8 mouse cellular contexts compared by ENCODE assay signal in genomic region chr2:84774751-84775150, GRCm38 (mm10). TPM values are rescaled to one million over a fixed set of nuclear protein-coding genes. Genes with fewer than 3 reads are reported as not detected.
DNase-seq lines count a peak whose midpoint lies in the region; ATAC-seq and TF ChIP-seq lines count a peak whose summit lies in the region.

No protein-coding gene starts in this region.

- peak; percentile 95 for ATAC-seq in embryonic facial prominence, embryonic 14.5 days (ENCODE audit: low read depth)
- peak; percentile 89 for ATAC-seq in heart, embryonic 12.5 days (ENCODE audit: insufficient number of reproducible peaks, low FRiP score)
- ATAC-seq in kidney, embryonic 14.5 days (ENCODE audit: low FRiP score, low TSS enrichment) = peak; percentile 98
- ATAC-seq in lung, embryonic 14.5 days (ENCODE audit: insufficient read depth) = peak; percentile 96

- WGBS in embryonic facial prominence, embryonic 14.5 days = 5% methylated on average over 11 of the region's 15 CpGs
- WGBS in heart, embryonic 12.5 days = 1% methylated on average over 14 of the region's 15 CpGs
- 1% methylated on average over 15 of the region's 15 CpGs for WGBS in kidney, embryonic 14.5 days
- 2% methylated on average over 15 of the region's 15 CpGs for WGBS in lung, embryonic 14.5 days

- H3K4me1 ChIP-seq in embryonic facial prominence, embryonic 14.5 days (ENCODE audit: control insufficient read depth, insufficient read depth, low read length) = peaks cover 5% of the 10 kb centered on the region
- peaks cover 13% of the 10 kb centered on the region for H3K4me1 ChIP-seq in heart, embryonic 12.5 days (replicated peaks)
- no peaks in the 10 kb centered on the region for H3K4me1 ChIP-seq in kidney, embryonic 14.5 days (ENCODE audit: control insufficient read depth, insufficient read depth, low read length)
- 0 out of 2 replicates have a peak, but pooled peaks cover 5% of the 10 kb centered on the region for H3K4me1 ChIP-seq in lung, embryonic 14.5 days (ENCODE audit: insufficient read depth)

- peak overlapping the region; percentile 60 for H3K9ac ChIP-seq in embryonic facial prominence, embryonic 14.5 days (ENCODE audit: low read depth, low read length)
- H3K9ac ChIP-seq in heart, embryonic 12.5 days = peak overlapping the region; percentile 61
- peak overlapping the region; percentile 46; the same call in 1 of the 2 replicates for H3K9ac ChIP-seq in kidney, embryonic 14.5 days (ENCODE audit: low read depth, low read length)
- peak overlapping the region; percentile 36 for H3K9ac ChIP-seq in lung, embryonic 14.5 days

- no peaks in the 10 kb centered on the region for H3K9me3 ChIP-seq in embryonic facial prominence, embryonic 14.5 days (ENCODE audit: control insufficient read depth, low read length)
- no peaks in the 10 kb centered on the region for H3K9me3 ChIP-seq in heart, embryonic 12.5 days (replicated peaks)
- H3K9me3 ChIP-seq in kidney, embryonic 14.5 days (ENCODE audit: control insufficient read depth, low read length) = no peaks in the 10 kb centered on the region
- H3K9me3 ChIP-seq in lung, embryonic 14.5 days (ENCODE audit: low read depth, low read length) = no peaks in the 10 kb centered on the region

- peak; percentile 10 for DNase-seq in right cerebral cortex, postnatal 14 days
- DNase-seq in right cerebral cortex, postnatal 25 days = no peak
- DNase-seq in embryonic facial prominence, embryonic 14.5 days (ENCODE audit: low spot score) = peak; percentile 88
- peak; percentile 91 for DNase-seq in lung, embryonic 14.5 days
- peak; percentile 65 for DNase-seq in ovary, postnatal 36 days (ENCODE audit: low spot score)
- DNase-seq in thymus, postnatal 10 days (ENCODE audit: low spot score in 2 of 2) = no peak

- no peaks in the 10 kb centered on the region for H3K27me3 ChIP-seq in embryonic facial prominence, embryonic 14.5 days (replicated peaks; ENCODE audit: control insufficient read depth, insufficient read depth, low read length)
- H3K27me3 ChIP-seq in heart, embryonic 12.5 days (replicated peaks) = peaks cover 9% of the 10 kb centered on the region
- no peaks in the 10 kb centered on the region for H3K27me3 ChIP-seq in kidney, embryonic 14.5 days (ENCODE audit: control insufficient read depth, insufficient read depth, low read length)
- no peaks in the 10 kb centered on the region for H3K27me3 ChIP-seq in lung, embryonic 14.5 days (ENCODE audit: insufficient read depth, low read length)

- peak overlapping the region; percentile 66 for H3K4me2 ChIP-seq in embryonic facial prominence, embryonic 14.5 days (ENCODE audit: low read depth, low read length)
- H3K4me2 ChIP-seq in heart, embryonic 12.5 days = peak overlapping the region; percentile 65
- peak overlapping the region; percentile 53 for H3K4me2 ChIP-seq in kidney, embryonic 14.5 days (replicated peaks; ENCODE audit: low read depth, low read length)
- peak overlapping the region; percentile 61 for H3K4me2 ChIP-seq in lung, embryonic 14.5 days

- H3K4me3 ChIP-seq in embryonic facial prominence, embryonic 14.5 days (ENCODE audit: low read depth, low read length) = peak overlapping the region; percentile 37
- H3K4me3 ChIP-seq in heart, embryonic 12.5 days = peak overlapping the region; percentile 36
- peak overlapping the region; percentile 33 for H3K4me3 ChIP-seq in kidney, embryonic 14.5 days (ENCODE audit: low read length)
- peak overlapping the region; percentile 32 for H3K4me3 ChIP-seq in lung, embryonic 14.5 days (ENCODE audit: low read depth, low read length)

- no peaks in the 10 kb centered on the region for H3K36me3 ChIP-seq in embryonic facial prominence, embryonic 14.5 days (ENCODE audit: control insufficient read depth, insufficient read depth, low read length)
- peaks cover 4% of the 10 kb centered on the region; the same call in 1 of the 2 replicates for H3K36me3 ChIP-seq in heart, embryonic 12.5 days
- no peaks in the 10 kb centered on the region for H3K36me3 ChIP-seq in kidney, embryonic 14.5 days (ENCODE audit: control insufficient read depth, insufficient read depth, low read length)
- peaks cover 4% of the 10 kb centered on the region; the same call in 1 of the 2 replicates for H3K36me3 ChIP-seq in lung, embryonic 14.5 days (ENCODE audit: insufficient read depth)

- TF ChIP-seq CTCF in lung, embryonic 14.5 days (IDR thresholded peaks at IDR 0.05; ENCODE audit: low read depth) = no peak

- H3K27ac ChIP-seq in embryonic facial prominence, embryonic 14.5 days (replicated peaks; ENCODE audit: low read depth, low read length) = peak overlapping the region; percentile 40; the same call in 1 of the 2 replicates
- peak overlapping the region; percentile 41; the same call in 1 of the 2 replicates for H3K27ac ChIP-seq in heart, embryonic 12.5 days (ENCODE audit: poor library complexity, severe bottlenecking)
- H3K27ac ChIP-seq in kidney, embryonic 14.5 days (ENCODE audit: low read depth, low read length) = peak overlapping the region; percentile 78
- H3K27ac ChIP-seq in lung, embryonic 14.5 days (ENCODE audit: low read depth) = peak overlapping the region; percentile 63

RNA-seq across cellular contexts. Expression of gene Serping1, which starts 0.5 kb away (rescaled TPM):
- 63.0 and 64.7 TPM in 2 replicates for polyA plus RNA-seq in embryonic facial prominence, embryonic 14.5 days (2014; fragmentation: Nextera tagmentation; extraction: Ambion mirVana)
- 32.2 and 32.8 TPM in 2 replicates for polyA plus RNA-seq in heart, embryonic 12.5 days (2016; fragmentation: Nextera tagmentation; extraction: Ambion mirVana)
- 81.7 and 85.8 TPM in 2 replicates for polyA plus RNA-seq in kidney, embryonic 14.5 days (2014; fragmentation: Nextera tagmentation; extraction: Ambion mirVana)
- polyA plus RNA-seq in lung, embryonic 14.5 days (2014; fragmentation: Nextera tagmentation; extraction: Ambion mirVana) = 65.4 and 70.3 TPM in 2 replicates

RNA-seq across cellular contexts. Expression of gene Ube2l6, which starts 23.9 kb away (rescaled TPM):
- 44.5 and 48.2 TPM in 2 replicates for polyA plus RNA-seq in embryonic facial prominence, embryonic 14.5 days (2014; fragmentation: Nextera tagmentation; extraction: Ambion mirVana)
- 90.0 and 95.3 TPM in 2 replicates for polyA plus RNA-seq in heart, embryonic 12.5 days (2016; fragmentation: Nextera tagmentation; extraction: Ambion mirVana)
- 25.3 and 29.0 TPM in 2 replicates for polyA plus RNA-seq in kidney, embryonic 14.5 days (2014; fragmentation: Nextera tagmentation; extraction: Ambion mirVana)
- polyA plus RNA-seq in lung, embryonic 14.5 days (2014; fragmentation: Nextera tagmentation; extraction: Ambion mirVana) = 39.1 and 40.0 TPM in 2 replicates

RNA-seq across cellular contexts. Expression of gene Gm19426, which starts 31.3 kb away (rescaled TPM):
- polyA plus RNA-seq in embryonic facial prominence, embryonic 14.5 days (2014; fragmentation: Nextera tagmentation; extraction: Ambion mirVana) = 3.9 and 4.0 TPM in 2 replicates
- polyA plus RNA-seq in heart, embryonic 12.5 days (2016; fragmentation: Nextera tagmentation; extraction: Ambion mirVana) = 8.5 and 9.2 TPM in 2 replicates
- 5.6 and 14.9 TPM in 2 replicates for polyA plus RNA-seq in kidney, embryonic 14.5 days (2014; fragmentation: Nextera tagmentation; extraction: Ambion mirVana)
- 4.7 and 4.9 TPM in 2 replicates for polyA plus RNA-seq in lung, embryonic 14.5 days (2014; fragmentation: Nextera tagmentation; extraction: Ambion mirVana)

RNA-seq across cellular contexts. Expression of gene Ypel4, which starts 40.9 kb away (rescaled TPM):
- 5.5 and 6.5 TPM in 2 replicates for polyA plus RNA-seq in embryonic facial prominence, embryonic 14.5 days (2014; fragmentation: Nextera tagmentation; extraction: Ambion mirVana)
- polyA plus RNA-seq in heart, embryonic 12.5 days (2016; fragmentation: Nextera tagmentation; extraction: Ambion mirVana) = 10.0 and 11.5 TPM in 2 replicates
- polyA plus RNA-seq in kidney, embryonic 14.5 days (2014; fragmentation: Nextera tagmentation; extraction: Ambion mirVana) = 10.0 and 10.4 TPM in 2 replicates
- 6.4 and 7.4 TPM in 2 replicates for polyA plus RNA-seq in lung, embryonic 14.5 days (2014; fragmentation: Nextera tagmentation; extraction: Ambion mirVana)

RNA-seq across cellular contexts. Expression of gene Clp1, which starts 47.6 kb away (rescaled TPM):
- polyA plus RNA-seq in embryonic facial prominence, embryonic 14.5 days (2014; fragmentation: Nextera tagmentation; extraction: Ambion mirVana) = 22.6 and 24.2 TPM in 2 replicates
- polyA plus RNA-seq in heart, embryonic 12.5 days (2016; fragmentation: Nextera tagmentation; extraction: Ambion mirVana) = 22.7 and 23.6 TPM in 2 replicates
- 33.2 and 34.5 TPM in 2 replicates for polyA plus RNA-seq in kidney, embryonic 14.5 days (2014; fragmentation: Nextera tagmentation; extraction: Ambion mirVana)
- 25.6 and 28.1 TPM in 2 replicates for polyA plus RNA-seq in lung, embryonic 14.5 days (2014; fragmentation: Nextera tagmentation; extraction: Ambion mirVana)

Comparison
In these comparisons a context has a peak if more than half of its experiments do, and no peak if none do; other contexts are left out.
1. DNase-seq: peak in right cerebral cortex, postnatal 14 days (single experiment), embryonic facial prominence, embryonic 14.5 days (single experiment), lung, embryonic 14.5 days (single experiment) and ovary, postnatal 36 days (single experiment); none in right cerebral cortex, postnatal 25 days (single experiment) and thymus, postnatal 10 days (0 of 2).
2. Peak in every context shown above with its lines, with median percentiles within 50 percentile points of each other: ATAC-seq, H3K27ac ChIP-seq, H3K4me2 ChIP-seq, H3K4me3 ChIP-seq and H3K9ac ChIP-seq.